Mouse (Mus musculus) heart, adult 8-10 months (tissue): ENCODE measurements around the gene Mis18a. TPM values are rescaled to one million over a fixed set of nuclear protein-coding genes. Genes with fewer than 3 reads are reported as not detected.
A peak's percentile ranks its signal among the peaks of the same experiment; 100 is the strongest.

Source experiments
- DNase-seq: peaks from one replicate; pipeline ENCODE4 v3.0.0; 2022; ENCODE audit warnings: low spot score
- total RNA-seq, 4 experiments: library from RNA; stranded (reverse); gene quantifications; 2 replicates each; pipeline ENCODE4 v1.2.4; 2022

Mis18a gene
- 1 to 10 TPM; 2.1 to 3.7 (median 2.8) TPM for total RNA-seq

DNA sequence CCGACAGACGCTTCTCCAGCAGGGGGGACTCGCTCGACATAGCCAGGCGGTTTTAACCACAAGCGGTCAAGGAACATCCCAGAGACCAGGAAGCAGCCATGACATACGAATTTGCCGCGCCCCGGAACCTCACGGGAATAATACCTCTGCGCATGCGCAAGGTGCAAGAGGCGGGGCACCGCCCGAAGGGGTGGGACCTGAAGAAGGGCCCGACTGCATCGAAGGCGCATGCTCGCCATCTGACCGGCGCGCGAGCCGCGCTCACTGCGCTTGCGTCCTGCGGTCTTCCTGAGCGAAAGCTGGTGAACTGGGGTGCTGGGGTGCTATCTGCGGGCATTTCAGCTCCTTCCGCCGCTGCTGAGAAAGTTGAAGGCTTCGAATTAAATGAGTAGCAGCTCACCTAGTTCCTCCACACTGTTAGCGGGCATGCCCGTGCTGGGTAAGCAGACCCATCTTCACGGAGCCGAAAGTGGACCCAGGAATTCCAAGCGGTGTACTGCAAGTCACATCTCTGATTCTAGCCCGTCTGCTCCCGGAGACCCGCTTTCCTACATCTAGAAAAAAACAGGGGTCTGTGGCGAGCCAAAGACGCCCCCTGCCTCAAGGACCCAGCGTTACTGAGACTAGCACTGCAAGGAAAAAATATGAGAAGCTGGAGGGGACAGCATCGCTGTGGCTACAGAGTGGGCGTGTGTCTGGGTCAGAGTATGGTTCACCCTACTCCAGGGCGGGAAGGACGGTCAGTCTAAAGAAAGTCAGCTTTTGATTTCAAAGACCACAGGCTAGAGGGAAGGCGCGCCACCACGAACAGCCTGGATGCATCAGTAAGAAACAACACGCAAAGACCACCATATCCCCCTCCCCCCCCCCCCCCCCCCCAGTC is at the start of gene Mis18a:
TSS of gene Mis18a (minus strand) at position 172 of the 883 bp plus-strand sequence.
- peak; percentile 96 for DNase-seq

DNA sequence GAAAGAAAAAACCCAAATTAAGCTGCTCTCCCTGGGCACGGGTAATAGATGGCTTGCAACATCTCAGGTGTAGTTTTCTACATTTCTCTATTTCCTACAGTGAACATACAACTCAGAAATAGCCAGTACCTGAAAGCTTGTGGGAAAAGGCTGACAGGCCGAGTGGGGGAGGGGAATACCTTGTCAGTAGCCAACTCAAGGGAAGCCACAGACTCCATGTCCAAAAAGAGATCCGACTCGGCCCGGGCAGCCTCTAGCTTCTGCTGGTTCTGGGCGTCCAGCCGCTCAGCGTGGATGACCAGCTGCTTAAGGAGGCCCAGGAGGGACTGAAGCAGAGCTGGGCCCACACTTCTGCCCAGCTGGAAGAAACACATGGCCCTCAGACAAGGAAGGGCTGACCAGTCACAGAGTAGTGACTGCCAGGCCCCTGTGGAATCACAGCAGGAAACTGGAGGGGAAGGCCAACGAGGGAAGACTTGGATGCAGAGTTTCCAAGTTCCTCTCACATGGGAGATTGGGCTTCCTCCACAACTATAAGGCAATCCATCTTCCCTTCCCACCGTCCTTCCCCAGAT is 48.8 kb upstream of the Mis18a start:
- no peak for DNase-seq

DNA sequence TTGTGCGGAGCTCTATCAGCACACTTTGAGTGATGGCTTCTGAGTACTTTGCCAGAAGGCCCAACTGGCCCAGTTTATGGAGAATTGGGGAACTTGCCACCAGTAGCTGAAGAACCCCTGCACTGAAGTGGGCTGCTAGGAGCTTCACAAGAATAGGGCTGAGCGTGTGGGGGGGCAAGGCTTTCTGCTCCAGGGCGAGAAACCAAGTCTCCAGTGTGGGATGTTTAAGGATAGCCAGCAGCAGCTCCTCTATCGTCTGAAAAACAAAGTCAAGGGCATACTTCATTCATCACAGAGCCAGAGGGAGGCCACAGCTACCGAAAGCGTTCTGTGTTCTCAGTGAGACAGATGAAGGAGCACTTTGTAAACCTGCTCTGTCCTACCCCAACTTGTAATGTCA is 47.4 kb upstream of the Mis18a start:
- no peak for DNase-seq

- no peak for DNase-seq
Measured at GRCm38 (mm10) chr16:90774216-90774615, 47.0 kb upstream of the Mis18a start.

DNA sequence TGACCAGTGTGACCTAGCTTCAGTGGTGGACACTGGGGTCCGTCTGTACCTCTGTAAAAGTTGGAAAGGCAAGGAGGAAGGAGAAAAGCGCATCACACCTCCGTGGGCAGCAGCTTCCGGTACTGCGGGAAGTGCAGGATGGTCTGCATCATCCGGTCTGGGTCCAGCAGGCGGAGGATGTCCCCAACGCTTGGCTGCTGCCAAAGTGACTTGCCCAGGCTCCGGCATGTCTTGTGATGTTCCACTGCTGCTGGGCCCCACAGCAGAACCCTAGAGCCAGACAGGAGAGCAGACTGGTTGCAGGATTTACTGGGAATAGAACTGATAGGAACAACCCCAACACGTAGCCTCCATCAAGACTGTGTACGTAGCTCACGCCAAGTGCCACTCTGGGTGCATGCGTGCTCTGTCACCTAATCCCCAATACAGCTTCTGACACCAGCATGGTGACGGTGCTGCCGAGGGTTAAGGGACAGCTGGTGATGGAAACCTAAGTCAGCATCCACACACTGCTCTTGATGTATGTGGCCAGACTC is 39.8 kb upstream of the Mis18a start:
- no peak for DNase-seq

GRCm38 (mm10) chr16:90765195-90765877 is 38.1 kb upstream of the Mis18a start:
- DNase-seq: no peak

DNA sequence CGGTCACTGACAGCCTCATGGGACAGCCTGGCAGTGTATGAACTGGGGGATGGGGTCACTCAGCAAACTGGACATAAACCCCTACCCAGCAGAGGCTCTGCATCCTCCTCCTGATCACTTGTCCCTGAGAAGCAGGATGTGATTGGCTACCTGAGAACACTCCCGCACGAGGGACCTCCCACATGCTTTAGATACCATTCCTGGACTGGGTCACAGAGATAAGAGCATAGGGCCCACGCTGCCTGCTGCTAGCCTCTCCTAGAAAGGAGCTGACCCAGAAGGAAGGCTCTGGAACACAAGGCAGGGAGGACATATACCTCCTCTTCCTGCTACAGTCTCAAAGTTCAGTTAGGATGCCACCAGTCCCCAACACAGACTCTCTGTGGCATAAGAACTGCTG is 33.3 kb upstream of the Mis18a start:
- DNase-seq: no peak

DNA sequence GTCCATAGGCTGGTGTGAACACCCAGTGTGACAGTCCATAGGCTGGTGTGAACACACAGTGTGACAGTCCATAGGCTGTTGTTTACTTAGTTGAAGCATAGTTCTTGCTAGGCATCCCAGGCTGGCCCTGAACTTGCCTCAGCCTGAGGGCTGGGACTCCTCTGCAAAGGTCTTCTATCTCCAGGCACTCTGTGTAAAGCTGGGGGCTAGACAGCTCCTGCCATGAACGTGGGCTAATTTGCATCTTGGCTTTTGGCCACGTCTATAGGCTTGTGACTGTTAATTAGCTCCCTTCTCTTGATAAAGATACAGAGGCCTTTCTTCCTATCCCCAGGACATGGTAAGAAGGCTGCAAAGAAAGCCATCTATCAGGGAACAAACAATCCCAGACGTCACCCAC is 32.1 kb upstream of the Mis18a start:
- no peak for DNase-seq

DNA sequence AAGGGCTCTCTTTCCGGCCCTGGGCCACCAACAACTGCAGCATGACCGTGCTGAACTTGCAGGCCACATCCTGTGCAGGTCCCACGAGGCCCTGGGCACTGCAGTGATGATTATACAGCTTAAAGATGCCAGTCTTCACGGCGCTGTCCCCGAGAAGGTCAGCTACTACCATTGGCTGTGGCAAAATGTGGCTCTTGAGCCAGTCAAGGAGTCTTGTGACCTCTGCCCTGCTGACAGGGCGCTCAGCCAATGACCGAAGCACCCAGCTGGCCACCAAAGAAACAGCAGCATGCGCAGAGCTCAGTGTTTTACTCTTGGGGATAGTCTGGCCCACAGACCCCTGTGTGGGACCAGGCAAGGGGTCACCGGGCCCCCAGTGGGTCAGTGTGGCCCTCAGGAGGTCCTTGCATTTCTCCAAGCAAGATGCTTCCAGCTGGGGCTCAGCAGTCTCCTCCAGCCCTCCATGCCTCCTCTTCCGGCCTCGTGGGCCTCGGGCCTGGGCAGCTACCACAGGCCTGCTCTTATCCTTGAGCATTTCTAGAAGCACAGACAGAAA is 26.3 kb upstream of the Mis18a start:
- no peak for DNase-seq

GRCm38 (mm10) chr16:90748169-90748568 is 21.0 kb upstream of the Mis18a start:
- no peak for DNase-seq

- DNase-seq: peak; percentile 59
Measured at GRCm38 (mm10) chr16:90747143-90747542, 19.9 kb upstream of the Mis18a start.

DNA sequence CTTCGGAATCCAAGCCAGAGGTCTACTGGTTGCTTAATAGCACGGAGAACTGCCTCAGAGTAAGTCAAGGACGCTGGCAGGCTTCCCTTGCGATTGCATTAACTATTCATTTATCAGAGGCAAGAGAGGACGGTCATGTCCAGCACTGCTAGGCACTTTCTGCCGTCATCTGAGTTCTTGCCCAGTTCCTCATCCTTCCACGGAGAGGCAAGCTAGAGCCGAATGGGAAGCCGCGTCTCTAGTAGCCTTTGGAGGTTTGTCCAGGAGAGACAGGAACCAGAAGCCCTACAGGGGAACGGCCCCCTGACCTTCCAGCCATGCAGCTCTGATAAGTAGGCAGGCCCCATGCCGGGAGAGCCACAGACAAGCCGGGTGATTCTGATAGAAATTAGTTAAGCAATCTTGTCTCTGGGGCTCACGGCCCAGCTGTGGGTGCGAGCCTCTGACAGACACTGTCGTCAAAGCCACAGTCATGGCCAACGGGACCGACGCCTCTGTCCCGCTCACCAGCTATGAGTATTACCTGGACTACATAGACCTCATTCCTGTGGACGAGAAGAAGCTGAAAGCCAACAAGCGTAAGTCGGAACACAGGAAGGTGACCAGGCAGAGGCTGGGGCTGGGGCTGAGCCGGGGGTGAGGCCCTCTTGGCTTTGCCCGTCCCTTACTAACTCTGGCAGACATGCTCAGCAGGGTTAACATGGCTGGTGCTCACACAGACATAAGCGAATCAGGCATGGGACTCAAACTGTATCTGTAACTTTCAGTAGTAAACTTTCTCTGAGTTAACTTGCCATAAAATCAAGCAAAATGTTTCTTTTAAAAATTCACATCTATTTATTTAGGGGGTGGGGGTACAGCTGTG is 11.1 kb upstream of the Mis18a start, which contains the start of gene Mrap:
TSS of gene Mrap (plus strand) at position 116 of the 865 bp plus-strand sequence.
- peak; percentile 73 for DNase-seq

GRCm38 (mm10) chr16:90736672-90737270 is 9.6 kb upstream of the Mis18a start:
- no peak for DNase-seq

- no peak for DNase-seq
Measured at GRCm38 (mm10) chr16:90735611-90736010, 8.4 kb upstream of the Mis18a start.

- DNase-seq: no peak
Measured at GRCm38 (mm10) chr16:90726600-90727227, 490 bp downstream of the Mis18a start.

DNA sequence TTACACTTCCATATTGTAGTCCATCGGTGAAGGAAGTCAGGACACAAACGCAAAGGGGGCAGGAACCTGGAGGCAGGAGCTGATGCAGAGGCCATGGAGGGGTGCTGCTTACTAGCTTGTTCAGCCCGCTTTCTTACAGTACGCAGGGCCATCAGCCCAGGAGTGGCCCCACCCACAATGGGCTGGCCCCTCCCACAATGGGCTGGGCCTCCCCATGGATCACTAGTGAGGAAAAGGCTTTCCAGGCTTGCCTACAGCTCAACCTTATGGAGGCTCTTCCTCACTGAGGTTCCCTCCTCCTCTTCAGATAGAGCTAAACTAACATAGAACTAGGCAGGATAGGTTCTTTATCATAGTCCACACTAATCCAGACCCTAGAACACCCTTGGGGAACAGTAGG is 3.2 kb downstream of the Mis18a start:
- no peak for DNase-seq

DNA sequence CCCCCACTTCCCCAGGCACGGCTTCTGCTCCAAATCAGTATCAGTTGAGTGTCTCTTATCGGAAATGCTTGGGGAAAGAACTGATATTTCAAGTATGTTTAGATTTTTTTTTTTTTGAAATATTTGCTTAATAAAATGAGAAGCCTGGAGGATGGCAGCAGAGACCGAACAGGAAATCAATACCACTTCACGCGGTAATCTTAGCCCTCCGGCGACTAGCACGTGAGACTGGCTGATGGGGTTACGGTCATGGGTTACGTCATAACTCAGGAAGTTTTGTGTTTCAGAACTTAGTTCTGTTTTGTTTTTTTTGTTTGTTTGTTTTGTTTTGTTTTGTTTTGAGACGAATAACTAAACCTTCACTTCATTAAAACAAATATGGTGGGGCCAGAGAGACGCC is 16.9 kb downstream of the Mis18a start:
- no peak for DNase-seq

DNA sequence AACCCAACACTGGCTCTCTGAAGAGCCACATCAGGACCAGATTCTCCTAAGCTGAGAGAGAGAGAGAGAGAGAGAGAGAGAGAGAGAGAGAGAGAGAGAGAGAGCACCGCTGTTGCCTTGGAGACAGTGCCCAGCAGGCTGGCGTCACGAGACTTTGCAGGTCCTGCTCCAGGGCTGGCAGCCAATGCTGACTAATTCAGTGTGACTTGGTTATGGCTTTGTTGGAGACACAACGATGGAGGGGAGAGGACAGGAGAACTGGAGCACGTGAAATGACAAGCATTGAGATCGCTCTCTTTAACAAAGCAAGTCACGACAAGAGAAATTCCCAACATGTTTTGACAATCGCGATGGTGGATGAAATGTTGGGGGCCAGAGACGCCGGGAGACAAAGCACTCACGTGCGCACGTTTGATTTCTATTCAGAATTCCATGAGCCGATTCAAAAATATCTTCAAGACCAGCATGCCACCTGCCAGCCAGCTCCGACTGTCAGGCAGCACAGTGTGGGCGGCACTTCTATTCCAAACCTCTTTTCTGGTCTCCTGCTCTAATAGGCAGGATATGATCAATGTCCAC is 17.4 kb downstream of the Mis18a start:
- DNase-seq: peak; percentile 62

- DNase-seq: peak; percentile 39
Measured at GRCm38 (mm10) chr16:90706279-90706678, 20.9 kb downstream of the Mis18a start.
